Mouse (Mus musculus): ENCODE results near the gene Ankdd1a.

Gene Ankdd1a

DNA sequence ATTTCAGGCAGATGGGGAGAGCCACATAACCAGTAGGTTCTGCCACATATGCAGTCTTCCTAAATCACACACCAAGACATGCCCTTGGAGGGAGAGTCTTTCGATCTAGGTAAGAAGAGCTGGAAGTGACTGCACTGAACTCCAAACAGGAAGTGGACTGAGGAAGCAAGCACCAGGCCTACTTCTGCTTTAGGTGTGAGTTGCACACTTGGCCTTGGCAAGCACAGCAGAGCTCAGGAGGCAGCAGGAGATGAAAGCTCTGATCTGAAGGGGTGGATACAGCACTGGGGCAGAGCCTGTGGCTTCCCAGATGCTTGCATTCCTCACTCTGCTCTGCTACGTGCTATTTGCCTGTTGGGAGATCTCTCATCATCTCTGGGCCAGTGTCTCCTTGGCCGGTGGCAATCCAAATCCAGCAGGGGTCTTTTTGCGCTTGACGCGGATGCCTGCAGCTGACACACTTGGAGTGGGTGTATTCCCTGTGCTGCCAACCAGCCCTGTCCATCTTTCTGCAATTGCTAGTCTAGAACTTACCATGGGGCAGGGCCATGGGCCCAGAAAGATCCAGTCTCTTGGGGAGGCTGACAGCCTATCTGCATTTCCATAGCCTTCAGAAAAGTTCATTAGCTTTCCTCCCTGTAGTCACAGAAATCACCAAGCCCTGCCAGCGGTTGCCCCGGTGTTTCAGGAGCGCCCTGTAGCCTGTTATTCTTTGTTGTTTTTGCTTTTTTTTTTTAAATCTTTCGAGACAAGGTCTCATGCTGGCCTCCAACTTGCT, 25.8 kb upstream of the Ankdd1a start:
- peak in 1 of 2 experiments; percentile 7 for DNase-seq (ENCODE audit: low spot score in 2 of 2)

DNA sequence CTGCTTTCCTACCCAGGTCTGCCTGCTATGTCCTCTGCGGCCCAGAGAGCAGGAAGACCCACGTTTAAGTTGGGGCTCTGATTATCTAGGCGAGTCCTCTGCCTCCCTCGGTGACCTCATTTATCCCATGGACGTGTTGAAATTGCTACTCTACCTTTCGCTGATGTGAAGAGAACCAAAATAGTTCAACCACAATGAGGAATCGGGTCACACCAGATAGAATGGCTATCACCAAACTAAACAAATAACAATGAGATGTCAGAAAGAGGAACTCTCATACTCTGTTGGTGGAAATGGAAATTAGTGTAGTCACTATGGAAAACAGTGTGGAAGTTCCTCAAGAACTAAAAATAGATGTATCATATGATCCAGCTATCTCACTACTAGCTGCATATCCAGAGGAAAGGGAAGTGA, 22.1 kb upstream of the Ankdd1a start:
- DNase-seq (ENCODE audit: low spot score in 2 of 2) = no peak

DNA sequence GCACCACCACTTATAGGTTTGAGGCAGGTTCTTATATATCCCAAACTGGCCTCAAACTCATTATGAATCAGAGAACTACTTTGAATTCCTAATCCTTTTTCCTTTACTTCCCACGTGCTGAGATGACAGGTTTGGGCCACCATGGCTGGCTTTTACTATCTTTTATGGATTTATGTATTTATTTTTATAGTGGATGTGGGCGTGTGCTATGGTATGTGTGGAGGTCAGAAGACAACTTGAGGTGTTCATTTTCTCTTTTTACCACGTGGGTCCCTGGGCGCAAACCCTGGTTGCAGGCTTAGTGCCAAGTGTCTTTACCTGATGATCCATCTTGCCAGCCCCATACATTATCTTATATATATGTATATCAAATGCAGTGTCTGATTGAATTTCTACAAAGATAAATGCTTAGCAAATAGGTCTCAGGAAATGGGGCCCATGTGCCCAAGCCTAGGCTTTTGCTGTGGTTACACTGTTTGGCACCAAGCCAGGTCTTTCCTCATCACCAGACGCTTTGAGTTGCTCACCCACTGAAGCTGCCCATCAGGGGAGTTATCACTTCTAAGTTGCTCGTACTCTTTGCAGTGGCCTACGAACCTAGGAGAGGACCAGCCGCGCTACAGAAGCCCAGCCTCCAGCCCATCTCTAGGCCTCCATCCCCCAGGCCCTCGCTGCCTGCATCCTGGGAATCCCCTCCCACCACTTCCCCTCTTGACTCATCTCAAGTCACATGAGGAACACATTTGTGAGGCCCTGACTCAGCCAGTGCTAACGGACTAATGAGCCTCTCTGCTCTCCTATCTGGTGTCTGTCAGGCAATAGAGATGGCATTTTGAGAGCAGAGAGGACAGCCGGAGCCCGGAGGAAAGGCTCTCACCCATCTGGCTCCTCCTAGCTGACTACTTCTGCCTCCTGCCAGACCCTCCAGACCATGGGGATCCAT, 21.4 kb upstream of the Ankdd1a start:
- DNase-seq (ENCODE audit: low spot score in 2 of 2) = peak in 1 of 2 experiments; percentile 54

DNA sequence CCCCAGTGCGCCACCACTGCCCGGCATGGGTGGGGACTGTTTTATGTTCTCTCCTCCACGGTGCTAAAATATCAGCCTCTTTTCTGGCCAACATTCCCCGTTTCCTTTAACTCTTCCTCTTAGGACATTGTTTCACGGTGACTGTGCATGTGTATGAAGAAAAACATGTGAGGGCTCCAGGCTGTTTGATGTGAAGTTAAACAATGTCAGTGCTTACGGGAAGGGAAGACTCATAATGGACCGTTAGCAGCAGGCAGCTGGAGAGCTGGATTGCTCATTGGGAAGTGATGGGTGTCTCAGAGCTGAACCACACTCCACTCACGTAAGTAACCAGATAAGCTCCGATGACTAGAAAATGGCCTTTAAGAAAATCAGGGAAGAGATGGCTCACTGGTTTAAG, 19.7 kb upstream of the Ankdd1a start:
- DNase-seq (ENCODE audit: low spot score in 2 of 2) = no peak

DNA sequence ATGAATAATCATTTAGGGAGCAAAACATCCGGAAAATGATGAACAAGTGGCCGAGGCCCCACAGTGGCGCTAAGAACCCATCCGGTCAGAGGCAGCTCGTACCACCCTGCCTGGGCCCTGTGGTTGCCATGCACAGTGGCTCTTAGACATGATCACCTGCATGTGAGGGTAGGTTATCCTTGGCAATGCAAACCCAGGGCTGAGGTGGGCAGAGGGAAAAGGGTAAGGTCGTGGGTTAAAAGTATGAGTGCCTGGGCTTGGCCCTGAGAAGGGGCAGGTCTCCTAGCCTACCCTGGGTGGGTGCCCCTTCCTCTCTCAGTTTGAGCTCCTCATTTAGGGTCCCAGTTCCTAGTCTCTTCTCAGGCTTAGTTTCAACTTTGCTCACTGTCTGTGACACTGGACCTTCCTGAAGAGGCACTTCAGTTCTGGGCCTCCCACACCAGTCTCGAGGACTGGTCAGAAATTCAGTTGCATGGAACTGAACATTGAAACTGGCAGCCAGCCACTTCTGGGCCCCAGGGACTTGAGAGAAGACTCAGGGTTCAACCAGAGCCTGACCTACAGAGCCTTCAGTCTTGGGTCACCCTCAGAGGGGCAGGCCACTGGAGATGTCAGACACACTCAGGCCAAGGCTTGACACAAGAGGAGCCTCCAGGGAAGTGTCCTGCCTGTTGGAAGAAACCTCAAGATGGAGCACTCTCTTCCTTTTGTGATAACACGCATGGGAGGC, 18.1 kb upstream of the Ankdd1a start:
- DNase-seq (ENCODE audit: low spot score in 2 of 2) = no peak

DNA sequence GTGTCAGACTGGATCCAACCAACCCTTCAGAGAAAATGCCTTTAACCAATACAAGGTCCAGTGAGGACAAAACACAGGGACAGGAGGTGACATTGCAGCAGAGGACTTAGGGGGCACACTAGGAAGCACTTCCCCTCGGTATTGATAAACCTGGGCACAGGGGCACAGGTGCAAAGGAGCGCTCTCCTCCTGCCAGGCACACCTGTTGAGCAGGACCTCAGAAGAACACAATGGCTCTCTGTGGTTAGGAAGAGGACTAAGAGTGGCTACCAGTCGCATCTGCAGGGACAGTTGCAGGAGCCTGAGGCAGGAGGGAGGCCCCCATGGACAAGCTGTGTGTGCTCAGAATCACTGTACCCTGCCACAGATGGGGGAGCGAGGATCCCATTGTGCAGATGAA, 16.5 kb upstream of the Ankdd1a start:
- no peak for DNase-seq (ENCODE audit: low spot score in 2 of 2)

DNA sequence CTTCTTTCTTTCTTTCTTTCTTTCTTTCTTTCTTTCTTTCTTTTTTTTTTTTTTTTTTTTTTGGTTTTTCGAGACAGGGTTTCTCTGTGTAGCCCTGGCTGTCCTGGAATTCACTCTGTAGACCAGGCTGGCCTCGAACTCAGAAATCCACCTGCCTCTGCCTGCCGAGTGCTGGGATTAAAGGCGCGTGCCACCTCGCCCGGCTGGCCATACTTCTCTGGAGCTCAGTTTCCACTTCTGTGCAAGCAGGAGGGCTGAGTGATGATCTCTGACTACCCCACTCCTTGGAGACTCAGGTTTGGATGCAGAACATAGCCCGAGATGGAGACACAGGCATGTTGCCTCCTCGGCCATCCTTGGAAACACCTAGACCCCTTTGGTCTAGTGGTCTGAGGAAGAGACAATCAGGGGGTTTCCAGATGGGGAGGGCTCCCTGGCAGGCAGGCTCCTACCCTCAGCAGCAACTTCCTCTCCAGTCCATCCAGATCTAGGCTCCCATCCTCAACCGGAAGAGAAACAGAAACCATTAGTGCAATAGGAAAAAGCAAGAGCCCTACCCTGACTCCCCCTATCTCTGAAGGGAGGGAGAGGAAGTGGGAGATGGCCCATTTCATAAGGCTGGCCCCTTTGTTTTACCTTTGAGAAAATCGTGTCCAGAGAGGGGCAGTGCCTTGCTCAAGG, 15.9 kb upstream of the Ankdd1a start:
- peak in 1 of 2 experiments; percentile 5 for DNase-seq (ENCODE audit: low spot score in 2 of 2)

DNA sequence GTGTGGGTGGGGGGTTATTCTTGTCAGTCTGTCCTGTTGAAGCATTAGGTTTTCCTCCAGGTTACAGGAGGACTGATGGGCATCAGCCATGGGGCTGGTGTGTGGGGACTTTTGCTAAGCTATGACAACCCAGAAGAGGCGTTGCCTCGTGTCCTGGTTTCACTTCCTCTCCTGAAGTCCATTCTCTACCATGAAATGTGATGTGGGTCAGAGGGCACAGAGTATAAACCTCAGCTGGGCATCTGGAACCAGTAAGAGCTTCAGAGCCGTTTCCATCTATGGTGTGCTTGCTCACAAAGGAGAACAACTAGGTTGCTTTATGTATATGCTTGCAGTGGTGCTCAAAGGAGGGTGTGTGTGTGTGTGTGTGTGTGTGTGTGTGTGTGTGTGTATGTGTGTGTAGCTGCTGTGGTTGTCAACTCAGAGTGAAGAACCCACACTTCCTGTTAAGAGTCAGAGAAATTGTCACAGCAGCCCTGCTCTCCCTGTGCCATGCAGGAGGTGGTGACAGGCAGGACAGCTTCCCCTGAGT, 15.3 kb upstream of the Ankdd1a start:
- peak in 1 of 2 experiments; percentile 17 for DNase-seq (ENCODE audit: low spot score in 2 of 2)

DNA sequence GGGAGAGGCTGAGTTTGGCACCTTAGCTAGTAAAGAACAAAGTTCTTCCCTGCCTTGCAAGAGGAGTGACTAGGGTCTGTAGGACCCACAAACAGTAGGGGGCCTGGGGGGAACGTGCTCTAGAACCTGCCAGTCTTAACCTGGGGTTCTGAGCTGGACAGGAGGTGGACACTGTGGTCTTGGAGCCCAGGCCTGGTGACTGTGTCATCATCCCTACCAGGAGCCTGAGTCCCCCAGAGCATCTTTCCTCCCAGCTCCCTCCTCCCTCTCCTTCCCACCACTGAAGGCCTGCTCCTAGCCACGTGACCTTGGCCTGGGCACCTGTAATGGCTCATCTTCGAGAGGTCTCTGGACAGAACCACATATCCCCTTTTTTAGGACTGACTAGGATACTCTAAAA, 14.1 kb upstream of the Ankdd1a start:
- no peak for DNase-seq (ENCODE audit: low spot score in 2 of 2)

DNA sequence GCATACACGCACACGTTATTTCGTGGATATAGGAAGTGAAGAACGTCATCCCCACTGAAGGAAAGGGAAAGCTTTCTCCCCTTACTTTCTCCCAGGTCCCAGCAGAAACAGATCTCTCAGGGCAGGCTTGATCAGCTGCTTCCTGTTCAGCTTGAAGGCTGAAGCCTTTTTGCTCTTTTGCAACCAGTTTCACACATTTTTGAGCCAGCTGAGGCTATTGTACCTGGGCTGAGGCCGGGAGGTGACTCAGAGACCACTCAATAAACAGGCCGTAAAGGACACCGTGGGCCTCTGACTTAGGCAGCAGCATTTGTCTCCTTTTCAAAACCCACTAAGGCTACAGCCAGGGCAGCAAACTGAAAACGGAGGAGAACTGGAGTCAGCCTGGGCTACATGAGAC, 13.0 kb upstream of the Ankdd1a start:
- DNase-seq (ENCODE audit: low spot score in 2 of 2) = no peak

DNA sequence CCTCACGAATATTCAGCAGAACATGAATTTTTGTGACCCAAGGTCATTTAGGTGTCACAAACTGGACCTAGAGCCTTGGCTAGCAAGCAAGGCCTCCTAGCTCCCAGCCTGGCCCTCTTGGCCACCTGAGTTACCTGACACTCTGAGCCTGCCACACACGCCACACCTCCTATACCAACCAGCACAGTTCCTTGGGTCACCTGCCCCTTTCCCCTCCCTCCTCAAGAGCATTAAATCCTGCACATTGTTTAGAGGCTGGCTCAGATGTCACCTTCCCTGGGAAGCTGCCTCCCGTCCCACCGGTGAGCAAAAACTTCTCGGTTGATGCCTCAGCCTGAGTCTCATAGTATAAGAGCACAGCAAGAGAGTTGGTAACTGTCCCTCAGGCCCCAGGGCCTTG, 11.3 kb upstream of the Ankdd1a start:
- no peak for DNase-seq (ENCODE audit: low spot score in 2 of 2)

DNA sequence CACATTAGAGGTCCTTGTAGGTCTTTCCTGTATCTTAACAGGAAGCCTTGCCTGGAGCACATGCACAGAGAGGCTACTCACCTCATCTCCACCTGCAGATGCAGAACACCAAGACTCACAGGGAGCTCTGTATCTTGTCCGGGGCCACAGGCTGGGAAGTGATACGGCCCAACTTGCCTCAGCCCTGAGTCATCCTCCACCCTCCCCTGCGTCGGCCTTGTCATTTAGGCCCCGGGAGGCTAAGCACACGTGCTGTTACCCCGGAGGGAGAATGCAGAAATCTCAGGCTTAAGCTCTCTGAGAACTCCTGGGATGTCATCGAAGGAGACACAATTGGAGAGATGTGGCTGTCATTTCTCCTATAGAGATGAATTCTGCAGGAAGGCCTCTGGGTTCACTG, 9.7 kb upstream of the Ankdd1a start:
- no peak for DNase-seq (ENCODE audit: low spot score in 2 of 2)

DNA sequence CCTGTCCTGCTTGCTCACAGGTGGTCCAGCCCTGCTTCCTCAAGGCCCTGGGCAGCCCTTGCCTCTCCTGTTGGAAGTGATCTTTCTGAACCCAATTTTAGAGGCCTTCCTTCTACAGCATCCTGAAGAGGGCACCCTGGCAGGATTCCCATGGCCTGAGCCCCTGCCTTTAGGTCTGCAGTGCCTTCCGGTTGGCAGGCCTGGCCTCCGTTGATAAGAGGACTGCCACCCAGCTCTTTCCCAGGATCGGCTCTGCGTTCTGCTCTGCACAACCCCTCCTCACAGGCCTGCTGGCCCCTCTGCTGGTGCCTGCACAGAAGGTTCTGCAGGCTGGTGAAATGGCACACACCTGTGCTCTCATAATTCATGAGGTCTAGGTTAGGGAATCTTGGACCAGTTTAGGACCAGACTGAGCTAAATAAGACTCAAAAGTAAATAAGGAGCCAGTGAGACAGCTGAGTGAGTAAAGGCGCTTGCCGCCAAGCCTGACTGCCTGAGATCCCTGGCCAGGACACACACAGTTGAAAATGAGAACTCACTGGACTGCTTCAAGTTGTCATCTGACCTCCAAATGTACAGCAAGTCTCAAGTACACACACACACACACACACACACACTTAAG, 8.5 kb upstream of the Ankdd1a start:
- DNase-seq (ENCODE audit: low spot score in 2 of 2) = peak; percentile 39 to 55

DNA sequence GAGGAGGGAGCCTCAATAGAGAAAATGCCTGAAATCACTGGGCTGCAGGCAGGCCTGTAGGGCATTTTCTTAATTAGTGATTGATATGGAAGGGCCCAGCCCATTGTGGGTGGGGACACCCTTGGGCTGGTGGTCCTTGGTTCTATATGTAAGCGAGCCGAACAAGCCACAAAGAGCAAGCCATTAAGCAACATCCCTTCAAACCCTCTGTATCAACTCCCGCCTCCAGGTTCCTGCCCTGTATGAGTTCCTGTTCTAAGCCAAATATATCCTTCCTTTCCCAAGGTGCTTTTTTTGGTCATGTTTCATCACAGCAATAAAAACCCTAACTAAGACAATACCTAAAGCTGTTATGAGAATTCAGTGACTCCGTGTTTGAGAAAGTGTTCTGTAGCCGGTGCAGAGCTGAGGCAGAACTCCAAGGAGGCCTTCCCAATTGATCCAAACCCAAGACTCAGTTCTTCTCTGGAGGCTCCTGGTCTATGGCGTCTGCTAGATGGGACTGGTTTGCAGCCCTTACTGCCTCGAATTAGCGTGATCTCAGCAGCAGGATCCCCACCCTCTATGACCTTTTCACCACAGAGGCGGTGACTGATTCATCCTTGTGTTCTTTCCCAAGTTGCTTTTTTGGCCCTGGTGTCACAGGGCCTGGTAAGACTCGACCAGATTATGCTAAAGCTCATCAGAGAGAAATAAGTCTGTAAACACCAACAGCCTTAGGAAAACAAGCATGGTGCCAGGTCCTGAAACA, 5.6 kb upstream of the Ankdd1a start:
- no peak for DNase-seq (ENCODE audit: low spot score in 2 of 2)

DNA sequence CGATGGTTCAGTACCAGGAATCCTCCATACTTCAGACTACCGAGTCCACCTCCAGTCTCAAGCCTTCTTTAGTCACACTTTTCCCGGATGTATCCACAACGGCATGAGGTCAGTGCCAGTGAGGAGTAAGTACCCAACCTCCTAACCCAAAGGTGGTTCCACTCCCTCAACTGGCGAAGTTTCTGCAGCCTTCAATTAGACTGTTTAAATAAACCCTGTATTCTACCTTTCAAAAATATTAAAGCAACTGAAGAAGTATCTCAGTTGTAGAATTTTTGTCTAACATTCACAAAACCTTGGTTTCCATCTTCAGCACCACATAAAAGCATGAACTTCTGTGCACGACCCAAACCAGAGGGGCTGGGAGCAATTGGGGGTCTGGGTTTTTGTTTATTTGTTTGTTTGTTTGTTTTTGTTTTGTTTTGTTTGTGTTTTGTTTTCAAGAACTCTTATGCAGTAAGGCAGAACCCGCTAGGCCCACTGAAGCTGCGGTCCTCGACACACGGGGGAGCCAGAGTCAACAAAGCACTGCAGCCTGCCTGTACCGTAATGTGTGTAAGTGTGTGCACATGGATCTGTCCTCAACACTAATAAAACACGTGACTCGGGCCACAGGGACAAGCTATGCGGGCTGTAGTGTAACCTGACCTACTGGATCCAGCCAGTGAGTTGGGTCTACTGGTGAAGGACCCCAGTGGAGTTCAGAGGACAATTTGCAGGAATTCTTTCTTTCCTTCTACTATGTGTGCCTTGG, 3.8 kb upstream of the Ankdd1a start:
- peak; percentile 66 to 80 for DNase-seq (ENCODE audit: low spot score in 2 of 2)

DNA sequence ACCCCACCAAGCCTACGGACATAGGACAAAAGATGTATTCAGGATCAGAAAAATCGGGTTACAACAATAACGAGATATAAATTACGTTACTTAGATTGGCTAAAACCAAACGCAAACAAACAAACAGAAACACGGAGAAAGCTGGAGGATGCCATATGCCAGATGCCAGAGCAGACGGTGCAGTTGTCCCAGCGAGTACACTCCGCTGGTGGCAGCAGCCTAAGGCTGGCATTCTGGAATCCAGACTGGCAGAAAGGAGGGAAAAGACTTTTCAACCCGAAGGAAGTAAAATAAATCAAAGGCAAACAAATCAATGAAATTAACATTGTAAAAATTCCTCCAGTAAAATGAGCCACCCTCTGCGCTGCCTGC, 498 bp upstream of the Ankdd1a start:
- DNase-seq (ENCODE audit: low spot score in 2 of 2) = no peak

DNA sequence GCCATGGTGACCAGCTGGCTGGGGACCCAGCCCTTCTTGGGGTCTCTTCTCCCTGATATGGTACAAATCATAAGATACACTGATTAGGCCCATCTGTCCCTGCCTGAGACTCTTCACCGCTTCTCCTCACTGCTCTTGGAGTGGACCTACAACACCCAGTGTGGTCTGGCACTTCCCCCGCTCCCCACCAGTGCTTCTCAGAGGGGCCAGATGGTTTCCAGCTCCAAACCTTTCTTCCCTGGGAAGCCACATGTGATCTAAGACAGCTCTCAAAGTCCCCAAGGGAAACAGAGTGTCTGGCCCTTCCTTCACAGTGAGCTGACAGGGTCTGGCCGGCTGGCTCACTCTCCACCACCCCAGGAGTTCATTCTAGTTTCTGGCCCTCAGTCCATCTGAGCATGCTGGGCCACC, 5.1 kb downstream of the Ankdd1a start:
- no peak for DNase-seq (ENCODE audit: low spot score in 2 of 2)

DNA sequence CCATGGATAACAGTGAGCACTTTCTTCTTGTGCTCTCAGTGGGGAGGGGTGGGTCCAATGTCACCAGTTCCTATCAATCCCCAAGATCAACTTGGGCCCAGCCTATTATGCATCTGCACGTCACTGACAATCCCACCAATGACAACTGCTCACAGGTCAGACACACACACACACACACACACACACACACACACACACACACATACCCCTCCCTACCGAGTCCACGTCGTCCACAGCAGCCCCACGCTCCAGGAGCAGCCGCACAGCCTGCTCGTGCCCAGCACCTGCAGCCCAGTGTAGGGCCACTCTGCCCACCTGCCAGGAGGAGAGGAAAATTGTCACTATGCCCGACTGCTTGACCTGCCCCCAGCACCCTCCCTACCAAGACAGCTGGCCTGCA, 5.6 kb downstream of the Ankdd1a start:
- no peak for DNase-seq (ENCODE audit: low spot score in 2 of 2)

DNA sequence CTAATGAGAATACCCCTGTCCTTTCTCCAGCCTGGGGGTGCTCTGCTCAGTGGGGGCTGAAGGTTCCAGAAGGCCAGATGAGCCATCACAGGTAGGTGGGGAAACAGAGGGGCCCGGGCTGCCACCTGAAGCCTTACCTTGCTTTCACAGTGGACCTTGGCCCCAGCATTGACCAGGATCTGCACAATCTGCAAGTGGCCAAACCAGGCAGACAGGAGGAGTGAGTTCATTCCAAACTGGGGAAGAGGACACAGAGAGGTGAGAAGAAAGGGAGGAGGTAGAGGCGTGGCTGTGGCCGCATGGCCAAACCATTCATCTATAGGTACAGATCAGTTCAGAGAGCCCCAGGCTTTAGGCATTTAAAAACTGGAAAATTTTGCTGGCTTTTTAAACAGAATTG, 7.5 kb downstream of the Ankdd1a start:
- DNase-seq (ENCODE audit: low spot score in 2 of 2) = no peak
